Mouse (Mus musculus) embryonic facial prominence, embryonic 10.5 days (tissue): ENCODE data around the gene A730049H05Rik. TPM values are rescaled to one million over a fixed set of nuclear protein-coding genes. Genes with fewer than 3 reads are reported as not detected.

Source experiments
- DNase-seq: peaks from one replicate; pipeline ENCODE4 v3.0.0-alpha.2; 2017; ENCODE audit warnings: low spot score
- H3K27ac ChIP-seq: fragments of 300-500 bp; sonication (generic); replicated peaks from 2 replicates; pipeline ENCODE4 v1.5.1; 2016; ENCODE audit warnings: mild to moderate bottlenecking
- H3K27me3 ChIP-seq: fragments of 300-500 bp; sonication (generic); replicated peaks from 2 replicates; pipeline ENCODE4 v1.6.1; 2016; ENCODE audit warnings: low read depth, mild to moderate bottlenecking; ENCODE audit not compliant: poor library complexity, severe bottlenecking
- H3K36me3 ChIP-seq: fragments of 300-500 bp; sonication (generic); replicated peaks from 2 replicates; pipeline ENCODE4 v1.6.1; 2016; ENCODE audit warnings: mild to moderate bottlenecking, moderate library complexity
- H3K4me1 ChIP-seq: fragments of 300-500 bp; sonication (generic); 2 replicates; pipeline ENCODE4 v1.6.1; 2016
- H3K4me3 ChIP-seq: fragments of 300-500 bp; sonication (generic); 2 replicates; pipeline ENCODE4 v1.5.1; 2016; ENCODE audit warnings: mild to moderate bottlenecking, moderate library complexity
- H3K9me3 ChIP-seq: fragments of 300-500 bp; sonication (generic); 2 replicates; pipeline ENCODE4 v1.6.1; 2016; ENCODE audit warnings: mild to moderate bottlenecking
- WGBS: fragments of 180-500 bp; shearing (Covaris S2); methylation state at CpG from one replicate; pipeline ENCODE4 v1.1.7; 2016; 5-methylcytosine and 5-hydroxymethylcytosine counted together
- polyA plus RNA-seq: library from polyadenylated mRNA; unstranded; fragments of >200 nt; fragmentation: Nextera tagmentation; extraction: Ambion mirVana; gene quantifications from 2 replicates; pipeline ENCODE4 v1.2.1, GENCODE M21; 2016

Gene A730049H05Rik
- polyA plus RNA-seq, 1 experiment from 2014 or later = 1.5 TPM

DNA sequence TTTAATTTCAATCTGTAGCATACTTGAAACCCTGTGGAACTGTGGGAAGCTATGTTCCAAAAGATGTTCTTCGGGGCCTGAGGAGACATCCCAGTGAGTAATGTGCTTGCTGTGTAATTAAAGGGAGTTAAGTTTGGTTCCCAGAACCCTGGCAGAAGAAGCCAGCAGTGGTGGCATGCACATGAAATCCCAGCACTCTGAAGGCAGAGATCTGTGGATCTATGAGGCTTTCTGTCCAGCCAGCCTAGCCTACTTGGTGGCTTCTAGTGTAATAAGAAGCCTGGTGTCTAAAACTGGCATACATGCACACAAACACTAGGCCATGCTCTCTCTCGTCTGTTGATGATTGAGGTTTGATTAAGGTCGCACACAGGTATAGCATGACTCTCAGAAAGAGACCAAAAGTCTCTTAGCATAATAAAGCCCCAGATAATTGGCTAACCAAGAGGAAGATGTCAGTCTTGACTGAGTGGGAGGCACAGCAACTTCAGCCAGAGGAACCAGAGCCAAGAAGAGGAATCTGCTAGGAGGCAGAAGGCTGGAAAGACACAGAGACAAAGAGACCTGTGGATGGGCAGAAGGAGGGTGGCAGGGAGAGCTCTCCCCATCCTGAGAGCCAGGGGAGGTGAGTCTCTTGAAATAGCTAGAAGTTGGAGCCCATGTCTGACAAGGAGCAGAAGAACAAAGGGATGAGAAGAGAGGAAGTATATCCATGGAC lies 11.9 kb upstream of the A730049H05Rik start:
- Histone ChIP-seq H3K27ac (no peak overlapping the region), H3K36me3 (peaks cover 28% of the 10 kb centered on the region), H3K27me3 (no peaks in the 10 kb centered on the region), H3K9me3 (no peaks in the 10 kb centered on the region), H3K4me1 (no peaks in the 10 kb centered on the region), H3K4me3 (no peak overlapping the region)
- 84% methylated on average over 3 of the region's 3 CpGs for WGBS
- no peak for DNase-seq

DNA sequence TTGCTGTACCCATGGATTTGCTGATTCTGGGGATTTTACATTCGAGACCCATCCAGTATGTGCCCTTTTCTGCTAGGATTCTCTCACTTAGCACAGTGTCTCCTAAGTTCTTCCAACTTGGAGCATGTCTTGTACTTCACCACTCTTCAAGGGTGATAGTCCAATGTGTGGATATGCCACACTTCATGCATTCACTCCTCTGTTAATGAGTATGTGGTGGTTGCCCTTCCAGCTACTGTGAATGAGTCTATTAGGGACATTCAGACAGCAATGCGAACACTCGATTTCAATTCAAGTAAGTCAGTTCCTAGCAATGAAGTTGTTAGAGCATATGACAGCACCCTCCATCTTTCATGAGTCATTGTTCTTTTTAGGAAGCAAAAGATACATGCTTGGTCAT lies 6.5 kb upstream of the A730049H05Rik start:
- Histone ChIP-seq H3K4me1 (0 out of 2 replicates have a peak, but pooled peaks cover 3% of the 10 kb centered on the region), H3K27me3 (no peaks in the 10 kb centered on the region), H3K27ac (no peak overlapping the region), H3K4me3 (no peak overlapping the region), H3K9me3 (no peaks in the 10 kb centered on the region), H3K36me3 (peaks cover 22% of the 10 kb centered on the region)
- WGBS = 89% methylated on average over 3 of the region's 3 CpGs
- no peak for DNase-seq

DNA sequence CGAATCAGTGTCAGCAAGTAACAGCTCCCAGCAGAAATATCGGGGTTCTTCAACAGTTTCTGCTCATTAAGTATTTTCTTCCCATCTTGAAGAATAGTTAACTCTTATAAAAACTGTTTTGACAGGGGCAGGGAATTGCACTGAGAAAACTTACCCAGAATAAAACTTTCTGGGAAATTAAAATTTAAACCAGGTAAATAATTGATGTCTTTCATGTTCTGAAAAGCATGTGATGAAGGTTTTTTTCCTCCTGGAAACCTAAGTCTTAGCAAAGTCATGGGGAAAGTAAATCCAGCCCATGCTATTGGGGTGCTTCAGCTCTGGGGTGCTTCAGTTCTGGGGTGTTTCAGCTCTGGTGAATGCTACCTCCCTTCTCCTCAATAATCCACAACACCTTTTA lies 5.7 kb upstream of the A730049H05Rik start:
- WGBS = 94% methylated on average over 2 of the region's 2 CpGs
- DNase-seq = no peak
- Histone ChIP-seq H3K4me1 (0 out of 2 replicates have a peak, but pooled peaks cover 3% of the 10 kb centered on the region), H3K4me3 (no peak overlapping the region), H3K27me3 (no peaks in the 10 kb centered on the region), H3K9me3 (no peaks in the 10 kb centered on the region), H3K36me3 (peaks cover 14% of the 10 kb centered on the region), H3K27ac (no peak overlapping the region)

DNA sequence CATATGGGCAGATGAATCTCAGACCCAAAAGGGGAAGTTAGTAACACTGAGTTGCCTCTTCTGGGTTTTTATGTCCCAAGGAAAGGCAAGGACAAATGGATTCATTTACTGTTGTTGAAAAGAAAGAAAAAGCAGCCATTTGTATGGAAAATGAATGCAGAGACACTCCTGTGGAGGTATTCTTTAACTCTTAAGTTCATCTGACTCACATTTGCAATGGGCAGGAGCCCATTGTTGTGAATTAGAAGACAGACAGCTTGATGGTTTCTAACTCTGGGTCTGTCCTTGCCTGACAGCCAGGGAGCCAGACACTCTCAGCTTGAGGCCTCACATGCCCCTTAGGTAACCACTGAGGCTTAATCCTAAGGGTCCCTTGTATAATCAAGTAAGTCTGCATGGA lies 4.7 kb upstream of the A730049H05Rik start:
- H3K4me3 ChIP-seq = no peak overlapping the region
- H3K27me3 ChIP-seq = no peaks in the 10 kb centered on the region
- H3K4me1 ChIP-seq = peaks cover 9% of the 10 kb centered on the region
- H3K27ac ChIP-seq = no peak overlapping the region
- H3K9me3 ChIP-seq = no peaks in the 10 kb centered on the region
- peaks cover 6% of the 10 kb centered on the region for H3K36me3 ChIP-seq
- no peak for DNase-seq

DNA sequence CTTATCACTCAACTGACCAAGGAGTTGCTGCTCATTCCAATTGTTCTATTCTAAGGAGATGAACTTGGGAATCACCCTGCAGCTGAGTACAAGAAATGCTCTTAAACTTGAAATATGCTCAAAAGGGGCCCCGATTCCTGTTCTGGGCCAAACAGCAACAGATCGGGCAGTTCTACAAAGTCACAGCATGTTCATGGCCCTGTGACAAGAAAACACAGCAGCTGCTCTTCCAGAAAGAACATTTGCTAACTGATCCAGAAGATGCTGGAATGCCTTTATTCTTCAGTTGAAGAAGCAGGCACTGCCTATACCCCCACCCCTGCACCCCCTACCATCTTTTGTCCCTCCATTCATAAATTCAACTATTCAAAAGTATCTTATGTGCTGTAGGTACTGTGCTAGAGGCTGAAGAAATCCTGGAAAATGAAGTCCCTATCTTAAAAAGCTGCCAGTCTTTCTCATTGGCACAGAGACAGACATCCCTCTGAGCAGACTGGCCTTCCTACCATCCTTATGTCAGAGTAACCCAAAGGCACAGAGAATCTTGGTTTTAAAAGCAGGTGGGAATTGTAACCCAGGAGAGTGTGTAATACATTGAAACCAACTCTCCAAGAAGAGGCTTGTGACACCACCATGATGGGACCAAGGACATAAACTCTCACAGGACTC lies 3.4 kb upstream of the A730049H05Rik start:
- no peak for DNase-seq

DNA sequence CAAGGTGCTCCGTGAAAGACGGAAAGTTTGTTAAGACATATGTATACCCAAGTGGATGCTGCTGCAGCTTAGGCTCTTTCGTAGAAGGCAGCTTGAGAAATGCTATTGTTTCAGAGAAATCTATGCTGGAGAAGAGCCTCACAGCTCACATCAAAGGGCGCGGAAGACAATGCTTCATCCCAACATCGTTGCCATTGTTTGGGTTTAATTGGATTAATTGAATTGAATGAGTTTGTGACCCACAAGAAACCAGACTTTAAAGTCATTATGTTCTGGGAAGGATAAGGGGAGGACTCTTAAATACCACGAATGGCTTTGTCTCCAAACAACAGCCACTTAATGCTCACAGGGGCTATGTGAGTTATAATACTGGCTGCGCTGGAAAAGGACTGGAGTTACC lies 1.4 kb downstream of the A730049H05Rik start:
- WGBS = 51% methylated on average over 8 of the region's 8 CpGs
- Histone ChIP-seq H3K36me3 (no peaks in the 10 kb centered on the region), H3K4me3 (no peak overlapping the region), H3K27ac (no peak overlapping the region), H3K4me1 (peaks cover 22% of the 10 kb centered on the region), H3K9me3 (no peaks in the 10 kb centered on the region), H3K27me3 (no peaks in the 10 kb centered on the region; the same call in 1 of the 2 replicates)
- DNase-seq = no peak

More for the DNA sequence above, 3.4 kb upstream of the A730049H05Rik start:
- no peaks in the 10 kb centered on the region for H3K27me3 ChIP-seq
- H3K4me1 ChIP-seq = peaks cover 12% of the 10 kb centered on the region
- no peaks in the 10 kb centered on the region for H3K36me3 ChIP-seq
- 87% methylated on average over 2 of the region's 2 CpGs for WGBS
- H3K9me3 ChIP-seq = no peaks in the 10 kb centered on the region
- no peak overlapping the region for H3K27ac ChIP-seq
- no peak overlapping the region for H3K4me3 ChIP-seq

DNA sequence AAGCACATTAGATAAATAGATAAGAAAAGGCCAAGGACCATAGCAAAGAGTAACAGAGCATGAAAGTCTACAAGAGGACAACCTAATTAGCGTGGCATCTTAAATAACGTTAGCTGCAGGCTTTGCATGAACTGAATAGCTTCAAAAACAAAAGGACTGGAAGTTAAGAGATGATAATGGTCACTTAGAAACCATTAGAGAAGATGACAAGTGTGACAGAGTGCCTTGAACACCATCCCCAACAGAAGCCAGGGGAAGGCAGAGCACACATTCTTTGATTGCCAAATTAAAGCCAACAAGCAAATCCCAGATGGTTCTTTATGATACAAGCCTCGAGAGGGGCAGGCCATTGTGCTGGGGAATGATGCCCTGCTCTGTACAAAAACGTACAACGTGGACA lies 5.3 kb downstream of the A730049H05Rik start:
- H3K4me1 ChIP-seq = peaks cover 35% of the 10 kb centered on the region
- no peaks in the 10 kb centered on the region for H3K36me3 ChIP-seq
- H3K27me3 ChIP-seq = no peaks in the 10 kb centered on the region; the same call in 1 of the 2 replicates
- H3K27ac ChIP-seq = no peak overlapping the region
- H3K4me3 ChIP-seq = no peak overlapping the region
- whole genome bisulfite sequencing = 46% methylated on average over 5 of the region's 5 CpGs
- DNase-seq = no peak
- H3K9me3 ChIP-seq = no peaks in the 10 kb centered on the region

DNA sequence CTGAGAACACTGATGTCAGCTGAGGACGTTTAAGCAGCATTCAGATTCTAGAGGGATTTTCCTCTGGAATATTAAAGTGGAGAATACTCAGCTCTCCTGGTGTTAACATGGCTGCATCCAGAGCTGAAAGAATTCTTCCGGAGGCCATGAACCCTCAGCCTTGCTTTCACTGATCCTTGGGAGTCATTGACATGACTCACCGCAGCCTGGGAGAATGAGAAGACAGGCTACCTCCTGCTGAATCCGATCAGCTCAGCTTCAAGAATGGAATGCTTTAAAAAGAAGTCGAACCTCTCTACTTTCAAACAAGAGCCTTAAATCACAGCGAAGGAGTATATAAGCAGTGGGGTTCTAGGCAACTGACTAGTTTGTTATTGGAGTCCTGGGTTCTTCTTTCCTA lies 5.7 kb downstream of the A730049H05Rik start:
- Histone ChIP-seq H3K27ac (no peak overlapping the region), H3K9me3 (no peaks in the 10 kb centered on the region), H3K27me3 (no peaks in the 10 kb centered on the region; the same call in 1 of the 2 replicates), H3K36me3 (no peaks in the 10 kb centered on the region), H3K4me3 (no peak overlapping the region), H3K4me1 (peaks cover 34% of the 10 kb centered on the region)
- DNase-seq = no peak
- 55% methylated on average over 6 of the region's 6 CpGs for WGBS

DNA sequence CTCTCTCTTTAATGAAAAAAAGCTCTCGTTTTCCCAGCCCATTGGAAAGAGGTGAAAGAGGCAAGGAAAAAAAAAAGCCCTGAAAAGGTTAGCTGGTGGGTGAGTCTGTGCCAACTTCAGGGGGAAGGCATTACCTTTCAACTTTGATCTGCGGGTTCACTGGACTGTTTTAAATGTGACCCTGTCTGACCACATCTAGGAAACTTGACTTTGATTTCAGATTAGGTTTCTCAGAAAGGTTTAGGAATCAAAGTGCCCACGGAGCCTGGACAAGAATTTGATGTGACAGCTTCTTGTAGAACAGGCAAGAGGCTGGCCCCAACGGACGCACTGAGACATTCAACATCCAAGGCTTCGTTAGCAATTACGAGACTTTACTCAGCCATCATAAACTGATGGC lies 7.7 kb downstream of the A730049H05Rik start:
- H3K27me3 ChIP-seq = no peaks in the 10 kb centered on the region; the same call in 1 of the 2 replicates
- peak; percentile 59 for DNase-seq
- no peaks in the 10 kb centered on the region for H3K9me3 ChIP-seq
- 43% methylated on average over 7 of the region's 7 CpGs for WGBS
- H3K4me3 ChIP-seq = no peak overlapping the region
- no peak overlapping the region for H3K27ac ChIP-seq
- H3K36me3 ChIP-seq = 0 out of 2 replicates have a peak, but pooled peaks cover 3% of the 10 kb centered on the region
- peaks cover 44% of the 10 kb centered on the region for H3K4me1 ChIP-seq

DNA sequence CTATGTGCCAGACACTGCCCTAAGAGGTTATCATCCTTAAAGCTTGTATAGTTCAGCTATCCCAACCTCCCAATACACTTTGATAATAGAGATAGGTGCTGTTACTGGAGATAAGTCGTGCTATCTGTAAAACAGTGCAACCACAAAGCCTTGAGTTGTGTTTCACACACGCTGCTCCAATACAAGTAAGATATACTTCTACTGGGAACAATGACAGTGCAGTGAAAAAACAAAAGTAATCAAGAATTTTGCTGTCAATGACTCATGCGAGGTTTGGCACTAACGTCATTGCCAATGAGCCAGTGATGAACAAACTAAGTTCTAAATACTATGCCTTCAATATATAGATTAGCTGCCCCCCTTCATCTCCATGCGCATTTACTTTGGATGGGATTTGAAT lies 10.3 kb downstream of the A730049H05Rik start:
- 93% methylated on average over 5 of the region's 5 CpGs for WGBS
- DNase-seq = no peak

DNA sequence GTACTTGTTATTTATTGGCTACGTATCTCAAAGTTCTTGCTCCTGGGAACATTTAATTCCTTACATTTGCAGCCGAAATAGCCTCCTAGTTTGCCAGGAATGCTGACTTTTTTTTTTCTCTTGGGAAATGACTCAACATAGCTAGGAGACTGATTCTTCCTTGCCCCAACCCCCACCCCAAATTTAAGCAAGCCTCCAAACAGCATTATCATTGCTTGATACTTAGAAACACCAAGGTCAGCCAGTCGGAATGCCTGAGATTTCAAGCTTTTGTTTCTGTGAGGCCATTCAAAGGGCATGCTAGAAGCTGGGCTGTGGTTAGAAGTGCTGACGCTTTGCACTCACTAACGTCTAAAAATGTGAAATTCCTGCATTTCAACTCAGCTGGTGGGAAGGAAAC lies 11.1 kb downstream of the A730049H05Rik start:
- 51% methylated on average over 5 of the region's 5 CpGs for WGBS
- DNase-seq = no peak
- peaks cover 36% of the 10 kb centered on the region for H3K4me1 ChIP-seq
- 0 out of 2 replicates have a peak, but pooled peaks cover 3% of the 10 kb centered on the region for H3K36me3 ChIP-seq
- H3K9me3 ChIP-seq = no peaks in the 10 kb centered on the region
- H3K27me3 ChIP-seq = no peaks in the 10 kb centered on the region
- H3K27ac ChIP-seq = no peak overlapping the region; the same call in 1 of the 2 replicates
- no peak overlapping the region for H3K4me3 ChIP-seq

More for the DNA sequence above, 10.3 kb downstream of the A730049H05Rik start:
- Histone ChIP-seq H3K27me3 (no peaks in the 10 kb centered on the region), H3K27ac (no peak overlapping the region), H3K36me3 (0 out of 2 replicates have a peak, but pooled peaks cover 3% of the 10 kb centered on the region), H3K9me3 (no peaks in the 10 kb centered on the region), H3K4me3 (no peak overlapping the region), H3K4me1 (peaks cover 44% of the 10 kb centered on the region)

DNA sequence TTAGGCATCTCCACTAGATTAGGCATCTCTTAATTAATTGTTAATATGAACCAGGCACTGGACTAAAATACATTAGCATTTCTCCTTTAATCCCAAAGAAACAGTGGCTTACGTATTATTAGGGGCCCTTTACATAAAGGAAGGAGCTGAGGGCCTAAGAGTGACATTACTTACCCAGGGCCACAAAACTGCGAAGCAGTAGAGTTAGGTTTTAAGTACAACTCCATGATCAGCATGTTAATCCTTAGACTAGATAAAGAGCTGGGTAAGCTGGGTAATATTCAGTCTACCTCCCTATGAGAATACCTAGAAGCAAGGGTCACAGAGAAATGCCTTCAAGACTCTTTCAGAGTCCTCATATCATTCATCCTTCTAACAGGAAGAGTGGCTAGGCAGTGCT lies 12.9 kb downstream of the A730049H05Rik start:
- no peaks in the 10 kb centered on the region for H3K9me3 ChIP-seq
- no peak for DNase-seq
- 86% methylated on average over 2 of the region's 2 CpGs for WGBS
- H3K27me3 ChIP-seq = no peaks in the 10 kb centered on the region
- peaks cover 18% of the 10 kb centered on the region for H3K4me1 ChIP-seq
- H3K4me3 ChIP-seq = no peak overlapping the region
- no peak overlapping the region for H3K27ac ChIP-seq
- peaks cover 8% of the 10 kb centered on the region; the same call in 1 of the 2 replicates for H3K36me3 ChIP-seq

DNA sequence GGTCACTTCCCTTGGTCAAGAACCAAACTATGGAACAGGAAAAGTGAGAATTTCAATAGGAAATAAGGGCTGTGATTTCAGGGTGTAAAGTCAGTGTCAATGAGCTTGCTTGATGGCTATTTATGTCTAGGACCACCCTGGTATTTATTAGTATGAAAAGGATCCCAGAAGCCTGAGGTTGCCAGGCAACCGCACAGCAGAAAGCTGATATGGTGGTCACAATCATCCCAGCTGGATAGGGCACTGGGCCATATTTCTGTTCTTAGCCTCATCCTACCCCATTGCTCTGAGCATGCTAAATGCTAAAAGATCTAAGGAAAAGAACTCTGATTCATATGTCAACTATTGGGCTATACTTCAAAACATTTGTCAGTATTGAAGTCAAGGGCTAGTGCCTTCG lies 14.8 kb downstream of the A730049H05Rik start:
- H3K27ac ChIP-seq = no peak overlapping the region
- no peaks in the 10 kb centered on the region for H3K27me3 ChIP-seq
- peaks cover 8% of the 10 kb centered on the region; the same call in 1 of the 2 replicates for H3K36me3 ChIP-seq
- no peak overlapping the region for H3K4me3 ChIP-seq
- 88% methylated on average over 2 of the region's 2 CpGs for WGBS
- H3K4me1 ChIP-seq = peaks cover 14% of the 10 kb centered on the region
- H3K9me3 ChIP-seq = no peaks in the 10 kb centered on the region
- DNase-seq = no peak
